Mouse (Mus musculus) thymus, postnatal 10 days (tissue): Measurements from ENCODE around the gene Acvr1b.

Experiments
- DNase-seq, 2 experiments: peaks; one replicate each; pipeline ENCODE4 v3.0.0; 2021; ENCODE audit warnings: low spot score in 2 of 2

Gene Acvr1b

DNA sequence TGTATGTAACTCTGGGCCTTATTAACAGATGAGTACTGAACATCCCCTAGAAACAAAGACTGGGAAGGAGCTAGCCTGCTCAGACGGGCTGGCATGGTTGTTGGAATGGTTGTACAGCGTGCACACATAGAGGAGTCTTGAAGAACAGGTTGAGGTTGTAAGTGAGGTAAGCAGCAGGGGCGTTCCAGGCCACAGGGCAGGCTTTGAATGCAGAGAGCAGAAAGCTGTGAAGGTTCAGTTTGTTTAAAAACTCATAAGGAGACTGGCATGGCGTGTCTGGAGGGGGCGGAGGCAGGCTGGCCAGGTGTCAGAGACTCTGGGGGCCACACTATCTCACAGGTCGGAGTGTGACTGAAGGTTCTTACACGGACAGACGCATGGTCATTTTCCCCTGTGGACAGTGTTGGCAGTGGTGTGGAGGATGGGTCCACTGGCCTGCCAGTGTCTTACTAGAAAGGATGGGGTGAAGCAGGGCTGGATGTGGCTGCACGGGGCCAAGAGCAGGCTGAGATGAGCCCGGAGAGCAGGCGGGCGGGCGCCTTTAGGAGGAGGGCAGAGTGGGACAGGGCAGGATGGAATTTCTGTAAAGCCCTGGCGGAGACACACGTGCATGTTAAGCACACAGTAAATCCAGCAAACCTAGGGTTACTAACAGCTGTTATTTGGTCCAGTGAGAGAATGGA lies 23.8 kb downstream of the Acvr1b start:
- DNase-seq = no peak

DNA sequence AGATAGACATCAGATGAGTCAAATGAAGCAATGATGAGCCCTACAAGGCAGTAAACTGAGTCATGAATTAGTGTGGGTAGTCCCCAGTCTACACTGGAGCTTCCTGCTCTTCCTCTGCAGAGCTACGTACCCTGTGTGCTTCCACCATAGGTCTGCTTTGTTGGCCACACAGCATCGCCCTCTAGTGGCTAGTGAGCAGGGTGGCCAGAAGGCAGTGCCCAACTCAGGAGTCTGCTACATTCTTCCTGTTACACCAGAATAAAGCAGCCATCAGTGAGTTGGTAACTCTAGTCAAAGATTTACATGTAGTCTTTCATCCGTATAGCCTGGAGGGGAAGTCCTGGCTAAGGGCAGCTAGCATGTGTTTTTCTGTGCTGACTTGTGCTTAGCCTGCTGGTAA lies 24.4 kb downstream of the Acvr1b start:
- peak; percentile 55 to 77 for DNase-seq

DNA sequence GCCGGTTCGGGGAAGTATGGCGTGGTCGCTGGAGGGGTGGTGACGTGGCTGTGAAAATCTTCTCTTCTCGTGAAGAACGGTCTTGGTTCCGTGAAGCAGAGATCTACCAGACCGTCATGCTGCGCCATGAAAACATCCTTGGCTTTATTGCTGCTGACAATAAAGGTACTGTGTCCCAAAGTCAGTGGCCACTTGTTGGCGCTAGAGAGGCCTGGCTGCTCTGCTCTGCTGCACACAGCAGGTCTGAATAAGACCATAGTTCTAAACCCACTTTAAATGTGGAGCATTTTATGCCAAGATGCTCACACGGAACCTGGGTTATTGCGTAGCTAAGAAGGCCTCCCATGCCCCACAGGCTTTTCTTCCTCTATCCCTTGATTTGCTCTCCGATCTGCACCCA lies 25.0 kb downstream of the Acvr1b start:
- DNase-seq = no peak

DNA sequence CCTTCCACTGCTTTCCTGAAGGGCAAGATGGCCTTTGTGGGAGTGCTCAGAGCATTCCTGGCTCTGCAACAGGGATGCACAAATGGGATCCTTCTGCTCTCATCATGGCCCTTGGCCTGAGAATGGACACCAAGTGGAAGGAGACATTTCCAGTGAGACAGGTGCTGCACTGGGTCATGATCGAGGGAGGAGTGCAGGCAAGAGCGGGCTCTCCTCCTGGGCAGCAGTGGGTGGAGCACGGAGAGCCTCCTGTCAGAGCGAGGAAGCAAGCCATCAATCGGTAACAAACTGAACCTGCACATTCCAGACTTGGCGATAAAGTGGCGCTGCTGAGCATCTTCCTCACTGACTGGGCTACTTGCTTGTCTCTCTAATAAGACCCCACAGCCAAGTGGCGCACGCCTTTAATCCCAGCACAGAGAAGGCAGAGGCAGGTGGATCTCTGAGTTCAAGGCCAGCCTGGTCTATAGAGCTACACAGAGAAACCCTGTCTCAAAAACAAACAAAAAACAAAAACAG lies 27.0 kb downstream of the Acvr1b start:
- DNase-seq = no peak

DNA sequence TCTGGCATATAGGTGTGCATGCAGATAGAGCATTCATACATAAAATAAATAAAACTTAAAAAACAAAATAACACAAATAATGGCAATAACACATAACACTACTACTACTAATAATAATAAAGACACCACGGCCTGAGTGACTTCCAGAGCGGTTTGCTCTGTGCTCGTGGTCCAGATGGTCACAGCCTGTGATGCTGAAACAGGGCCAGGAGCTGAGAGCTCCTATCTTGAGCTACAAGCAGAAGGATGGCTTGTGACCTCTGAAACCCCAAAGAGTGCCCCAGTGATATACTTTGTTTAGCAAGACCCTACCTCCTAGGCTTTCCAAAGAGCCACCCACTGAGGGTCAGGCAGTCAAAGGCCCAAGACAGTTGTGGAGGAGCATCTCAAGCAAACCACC lies 27.5 kb downstream of the Acvr1b start:
- DNase-seq = no peak

DNA sequence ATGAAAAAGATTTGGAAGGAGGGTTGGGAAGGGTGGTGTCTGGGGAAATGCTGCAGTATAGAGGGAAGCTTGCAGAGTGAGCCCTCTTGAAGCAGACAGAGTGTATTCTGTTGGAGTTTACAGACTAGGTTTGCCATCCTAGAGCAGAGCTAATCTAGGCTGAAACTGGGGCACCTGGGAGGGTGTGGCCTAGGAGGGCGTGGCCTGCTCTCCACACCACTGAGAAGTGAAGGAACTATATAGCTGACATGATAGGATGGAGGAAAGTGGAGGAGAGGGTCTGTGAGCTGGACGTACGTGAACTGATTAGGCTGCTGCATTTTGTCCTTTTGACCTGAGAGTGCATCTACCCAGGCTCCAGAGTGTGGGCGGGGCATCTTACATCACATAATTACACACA lies 29.8 kb downstream of the Acvr1b start:
- DNase-seq = no peak

DNA sequence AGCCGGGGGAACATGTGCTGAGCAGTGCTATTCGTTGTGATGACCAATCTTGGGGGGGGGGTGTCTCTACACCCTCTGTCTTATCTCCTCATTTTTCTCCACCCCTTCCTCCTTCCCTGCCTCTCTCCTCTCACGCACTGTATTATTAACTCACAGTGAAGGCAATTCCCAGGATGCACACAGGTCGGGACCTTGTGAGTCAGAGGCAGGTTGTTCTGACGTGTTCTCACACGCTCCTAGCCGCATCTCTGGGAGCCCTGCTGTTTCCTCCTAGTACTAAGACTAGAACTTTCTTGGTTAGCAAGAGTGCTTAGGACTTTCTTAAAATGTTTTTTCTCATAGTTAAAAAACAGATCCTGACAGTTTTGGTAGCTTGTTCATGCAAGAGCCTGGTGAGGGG lies 30.9 kb downstream of the Acvr1b start:
- DNase-seq = no peak

DNA sequence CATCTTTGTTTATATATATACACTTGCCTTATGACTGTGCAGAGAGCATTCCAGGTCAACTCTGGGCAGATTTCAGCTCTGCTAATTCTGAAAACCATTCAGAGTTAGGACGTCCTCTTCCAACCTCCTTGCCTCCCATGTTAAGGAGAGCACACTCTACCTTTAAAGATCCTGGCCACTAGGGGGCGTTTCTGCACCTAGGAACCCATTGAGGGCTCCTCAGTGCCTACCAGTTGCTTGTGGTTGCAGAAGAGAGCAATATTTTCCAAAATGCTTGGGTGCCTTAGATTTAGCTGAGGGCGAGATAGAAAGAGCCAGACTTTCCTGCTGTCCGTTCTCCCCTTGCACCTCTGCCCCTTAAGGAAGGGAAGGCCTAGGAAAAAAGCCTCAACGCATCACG lies 36.4 kb downstream of the Acvr1b start:
- DNase-seq = peak; percentile 44 to 85

DNA sequence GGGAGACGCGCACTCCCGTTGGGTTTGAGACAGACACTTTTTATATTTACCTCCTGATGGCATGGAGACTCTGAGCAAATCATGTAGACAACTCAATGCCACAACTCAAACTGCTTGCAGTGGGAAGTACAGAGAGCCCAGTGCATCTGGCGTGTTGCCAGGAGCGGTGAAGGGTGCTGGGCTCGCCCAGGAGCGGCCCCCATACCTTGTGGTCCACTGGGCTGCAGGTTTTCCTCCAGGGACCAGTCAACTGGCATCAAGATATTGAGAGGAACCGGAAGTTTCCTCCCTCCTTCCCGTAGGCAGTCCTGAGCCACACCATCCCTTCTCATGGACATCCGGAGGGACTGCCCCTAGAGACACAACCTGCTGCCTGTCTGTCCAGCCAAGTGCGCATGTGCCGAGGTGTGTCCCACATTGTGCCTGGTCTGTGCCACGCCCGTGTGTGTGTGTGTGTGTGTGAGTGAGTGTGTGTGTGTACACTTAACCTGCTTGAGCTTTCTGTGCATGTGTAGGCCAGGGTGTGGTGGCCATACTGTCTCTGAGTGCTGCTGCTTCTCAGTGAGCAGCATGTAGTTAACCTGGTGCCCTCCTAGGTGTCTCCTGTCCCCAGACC lies 37.2 kb downstream of the Acvr1b start:
- DNase-seq = no peak

DNA sequence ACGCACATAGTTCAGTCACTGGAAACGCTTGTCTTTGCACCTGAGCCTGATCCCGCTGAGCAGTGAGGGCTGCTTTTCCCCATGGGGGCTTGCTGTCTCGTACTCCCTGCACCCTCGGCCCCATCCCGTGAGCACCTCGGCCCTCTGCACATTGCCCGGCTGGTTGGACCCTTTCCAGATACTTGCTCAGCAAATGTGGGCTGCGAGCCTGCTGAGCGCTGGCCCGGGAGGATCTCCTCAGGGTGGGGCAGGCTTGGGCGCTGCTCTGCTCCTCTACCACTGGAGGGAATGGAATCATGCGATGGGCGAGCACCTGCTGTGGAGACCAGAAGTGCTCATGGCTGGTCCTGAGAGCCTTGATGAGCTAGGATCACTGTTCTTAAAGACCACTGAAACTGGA lies 38.6 kb downstream of the Acvr1b start:
- DNase-seq = no peak

DNA sequence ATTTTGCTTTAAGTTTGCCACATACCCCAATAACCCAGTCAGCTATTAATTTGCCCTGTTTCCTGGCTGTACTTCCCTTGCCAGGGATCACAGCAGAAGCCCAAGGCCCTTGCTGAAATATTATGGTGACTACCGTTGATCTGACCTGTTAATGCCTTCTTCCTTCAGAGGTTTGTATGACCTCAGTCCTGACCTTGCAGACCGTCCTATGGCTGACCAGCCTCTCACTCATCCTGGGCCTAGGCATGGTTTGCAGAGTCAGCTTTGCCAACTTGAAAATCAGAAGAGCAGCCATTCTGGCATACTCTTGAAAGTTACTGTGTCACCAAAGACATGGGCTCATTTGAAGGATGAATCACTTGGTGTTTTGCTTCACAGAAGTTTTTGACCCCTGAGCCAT lies 41.3 kb downstream of the Acvr1b start:
- no peak for DNase-seq

DNA sequence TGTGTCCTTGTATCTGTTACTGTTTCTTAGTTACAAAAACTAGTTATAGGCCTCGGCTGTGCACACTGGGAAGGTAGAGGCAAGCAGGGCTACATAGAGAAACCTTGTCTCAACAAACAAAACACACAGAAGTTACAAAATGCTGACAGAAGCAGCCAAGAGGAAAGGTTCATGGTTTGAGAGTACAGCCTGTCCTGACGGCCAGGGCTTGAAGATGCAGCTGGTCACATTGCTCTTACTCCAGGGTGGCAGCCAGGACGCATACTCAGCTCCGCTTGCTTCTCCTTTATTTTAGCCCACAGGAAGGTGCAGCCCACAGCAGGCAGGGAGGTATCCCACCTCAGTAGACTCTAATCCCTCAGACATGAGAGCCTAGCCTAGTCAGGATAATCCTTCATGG lies 42.2 kb downstream of the Acvr1b start:
- no peak for DNase-seq

DNA sequence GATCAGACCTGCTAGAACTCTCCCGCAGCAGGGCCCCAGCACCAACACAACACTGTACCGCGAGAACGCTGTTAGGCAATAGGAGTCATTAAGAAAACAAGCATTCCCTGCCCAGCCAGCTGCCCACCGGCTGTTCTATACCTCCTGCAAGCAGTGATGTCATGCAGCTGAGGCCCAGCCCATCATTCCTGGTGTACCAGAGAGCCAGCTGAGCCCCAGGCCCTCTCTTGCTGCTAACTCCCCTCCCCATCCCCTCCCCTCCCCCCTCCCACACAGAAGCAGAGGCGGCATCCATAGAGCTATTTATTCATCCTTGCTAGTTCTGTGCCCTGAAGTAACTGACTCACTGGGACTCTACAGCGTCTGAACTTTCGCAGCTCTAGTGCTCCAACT lies 47.0 kb downstream of the Acvr1b start:
- no peak for DNase-seq

DNA sequence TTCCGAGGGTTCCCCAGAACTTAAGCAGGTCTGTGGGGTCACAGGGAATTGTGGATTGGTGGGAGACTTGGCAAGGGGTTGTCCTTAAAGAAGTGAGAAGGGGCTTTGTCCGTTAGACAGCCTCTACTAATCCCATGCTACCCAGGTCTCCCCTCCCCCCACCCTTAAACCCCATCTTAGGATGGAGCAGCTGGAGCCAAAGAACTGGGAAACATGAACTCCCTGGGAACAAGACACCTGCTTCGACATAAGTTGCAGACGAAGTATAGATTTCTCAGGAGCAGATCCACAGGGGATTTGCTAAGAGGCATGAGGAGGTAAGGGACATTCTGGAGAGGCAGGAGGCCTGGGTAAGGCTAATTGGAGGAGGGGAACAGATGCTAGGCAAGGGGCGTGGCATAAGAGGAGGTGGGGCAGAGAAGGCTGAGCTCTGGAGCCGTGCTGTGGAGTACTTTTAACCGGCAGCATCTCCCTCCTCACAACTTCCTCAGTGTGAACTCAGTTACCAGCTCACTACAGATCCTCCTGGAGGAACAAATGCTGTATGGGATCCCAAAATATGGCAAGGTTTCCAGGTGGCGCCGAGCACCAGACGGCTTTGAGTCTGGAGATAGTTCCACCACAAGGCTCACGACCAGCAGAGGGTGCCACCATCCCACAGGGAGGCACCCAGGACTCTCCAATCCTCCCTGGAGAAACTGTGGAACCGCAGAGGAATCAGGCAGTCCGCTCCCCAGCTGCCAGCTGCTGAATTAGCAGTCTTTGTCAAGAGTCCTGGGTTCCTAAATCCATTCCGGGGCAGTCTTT lies 47.6 kb downstream of the Acvr1b start:
- peak; percentile 57 to 82 for DNase-seq

DNA sequence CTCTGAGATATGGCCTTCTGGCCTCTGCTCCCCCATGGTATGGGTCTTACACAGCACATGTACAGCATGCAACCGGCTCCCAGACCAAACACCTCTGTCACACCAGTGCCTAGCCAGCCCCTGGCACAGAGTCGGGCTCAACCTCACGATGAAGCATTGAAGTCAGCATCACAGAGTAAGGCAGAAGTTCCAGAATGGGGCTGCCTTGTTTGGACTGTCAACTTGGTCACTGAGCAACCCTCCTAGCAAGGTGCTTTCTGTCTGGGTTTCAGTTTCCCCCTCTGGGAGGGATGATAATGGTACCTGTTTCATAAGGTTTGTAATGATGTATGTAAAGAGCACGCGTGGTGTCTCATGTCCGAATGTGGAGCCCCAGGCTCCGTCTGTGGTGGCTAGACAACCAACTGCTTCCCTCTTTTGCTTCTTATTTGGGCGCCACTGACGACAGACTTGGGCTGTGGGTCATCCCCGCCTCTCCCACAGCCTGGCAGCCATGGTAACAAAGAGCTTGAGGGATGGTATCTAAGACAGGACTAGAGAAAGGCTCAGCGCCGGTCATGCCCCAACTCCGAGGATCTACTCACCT lies 49.1 kb downstream of the Acvr1b start:
- DNase-seq = no peak

DNA sequence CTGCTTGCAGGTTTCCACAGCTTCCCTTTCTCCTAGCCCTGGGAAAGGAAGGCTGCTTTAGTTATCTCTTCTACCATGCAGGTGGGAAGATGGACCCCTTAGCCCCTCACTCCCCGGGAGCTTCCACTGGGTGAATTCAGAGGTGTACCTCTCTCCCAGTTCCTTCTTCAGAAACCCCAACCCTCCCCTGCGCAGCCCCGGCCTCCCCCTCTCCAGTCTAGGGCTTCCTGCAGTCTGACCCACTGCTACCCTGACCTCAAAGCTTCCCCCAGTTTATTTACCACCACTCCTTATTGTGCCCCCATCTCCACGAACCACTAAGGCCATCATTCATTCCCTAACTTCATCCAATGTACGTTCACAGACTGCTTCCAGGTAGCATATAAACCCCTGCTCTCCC lies 49.7 kb downstream of the Acvr1b start:
- no peak for DNase-seq

DNA sequence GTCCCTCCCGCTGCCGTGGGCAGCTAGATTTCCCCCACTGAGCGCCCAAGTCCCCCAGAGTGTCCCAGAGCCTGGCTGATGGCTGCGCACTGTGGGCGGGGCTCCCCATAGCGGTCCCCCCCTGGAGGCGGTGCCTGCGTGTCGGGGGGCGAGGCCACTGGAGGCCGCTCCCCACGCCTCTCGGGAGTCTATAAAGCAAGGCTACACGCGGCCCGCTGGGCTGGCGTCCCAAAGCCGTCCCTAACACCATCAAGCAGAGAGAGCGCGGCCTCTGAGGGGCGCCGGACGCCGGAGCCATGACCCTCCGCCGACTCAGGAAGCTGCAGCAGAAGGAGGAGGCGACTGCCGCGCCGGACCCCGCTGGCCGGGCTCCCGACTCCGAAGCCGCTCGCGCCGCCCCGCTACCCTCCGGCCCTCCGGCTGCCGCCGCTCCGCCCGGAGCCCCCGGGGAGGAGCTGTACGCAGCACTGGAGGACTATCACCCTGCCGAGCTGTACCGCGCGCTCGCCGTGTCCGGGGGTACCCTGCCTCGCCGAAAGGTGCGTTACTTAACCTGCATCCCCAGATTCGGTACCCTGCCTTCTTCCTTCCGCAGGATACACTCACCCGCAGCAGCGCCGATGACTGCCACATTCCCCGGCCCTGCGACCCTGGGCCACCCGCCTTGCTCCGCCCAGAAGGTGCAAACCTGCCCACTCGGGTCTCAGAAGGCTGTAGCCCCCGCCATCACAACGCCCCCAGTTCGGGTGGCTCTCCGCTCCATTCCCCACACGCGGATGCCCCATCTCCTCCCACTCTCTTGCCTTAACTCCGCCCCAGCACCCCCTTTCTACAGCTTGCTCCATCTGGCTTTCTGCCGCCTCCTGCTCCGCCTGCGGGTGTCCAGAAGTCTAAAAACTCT lies 50.4 kb downstream of the Acvr1b start, which contains the start of gene Grasp:
TSS of gene Grasp (plus strand) at position 183 of the 901 bp plus-strand sequence.
- peak; percentile 67 for DNase-seq

DNA sequence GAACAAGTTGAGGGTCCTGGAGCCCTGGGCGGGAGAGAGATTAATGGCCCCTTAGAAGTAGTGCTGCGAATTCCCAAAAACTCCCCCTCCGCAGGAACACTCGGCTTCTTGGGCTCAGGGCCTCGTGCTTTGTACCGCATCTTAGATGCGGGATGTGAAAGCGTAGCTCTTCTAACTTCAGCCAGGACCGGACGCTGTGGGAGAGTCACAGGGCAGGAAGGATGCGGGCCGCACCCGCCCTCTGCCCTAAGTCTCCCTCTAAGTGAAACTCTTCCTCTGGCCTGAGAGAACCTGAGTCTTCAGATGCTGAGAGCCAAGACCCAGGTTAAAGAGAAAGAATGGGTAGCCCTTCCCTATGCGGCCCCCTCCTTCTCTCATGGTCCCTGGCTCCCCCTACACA lies 51.1 kb downstream of the Acvr1b start:
- DNase-seq = no peak

DNA sequence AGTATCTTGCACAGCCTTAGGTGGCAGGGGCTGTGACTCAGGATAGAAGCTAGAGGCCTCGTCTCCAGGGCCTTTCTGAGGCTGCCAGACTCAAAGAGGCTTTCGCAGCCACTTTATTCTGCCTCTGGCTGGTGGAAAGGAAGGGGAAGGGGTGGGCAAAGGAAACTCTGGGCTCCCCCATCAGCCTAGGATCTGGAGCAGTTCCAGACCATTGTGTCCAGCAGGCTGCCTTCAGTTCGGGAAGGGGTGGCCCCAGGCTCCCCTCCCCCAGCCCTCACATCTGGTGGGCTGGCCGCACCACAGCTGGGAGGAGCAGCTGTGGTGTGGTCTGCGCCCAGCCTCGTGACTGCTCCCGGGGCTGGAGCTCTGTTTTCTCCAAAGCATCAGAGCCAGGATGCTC lies 54.1 kb downstream of the Acvr1b start:
- no peak for DNase-seq

DNA sequence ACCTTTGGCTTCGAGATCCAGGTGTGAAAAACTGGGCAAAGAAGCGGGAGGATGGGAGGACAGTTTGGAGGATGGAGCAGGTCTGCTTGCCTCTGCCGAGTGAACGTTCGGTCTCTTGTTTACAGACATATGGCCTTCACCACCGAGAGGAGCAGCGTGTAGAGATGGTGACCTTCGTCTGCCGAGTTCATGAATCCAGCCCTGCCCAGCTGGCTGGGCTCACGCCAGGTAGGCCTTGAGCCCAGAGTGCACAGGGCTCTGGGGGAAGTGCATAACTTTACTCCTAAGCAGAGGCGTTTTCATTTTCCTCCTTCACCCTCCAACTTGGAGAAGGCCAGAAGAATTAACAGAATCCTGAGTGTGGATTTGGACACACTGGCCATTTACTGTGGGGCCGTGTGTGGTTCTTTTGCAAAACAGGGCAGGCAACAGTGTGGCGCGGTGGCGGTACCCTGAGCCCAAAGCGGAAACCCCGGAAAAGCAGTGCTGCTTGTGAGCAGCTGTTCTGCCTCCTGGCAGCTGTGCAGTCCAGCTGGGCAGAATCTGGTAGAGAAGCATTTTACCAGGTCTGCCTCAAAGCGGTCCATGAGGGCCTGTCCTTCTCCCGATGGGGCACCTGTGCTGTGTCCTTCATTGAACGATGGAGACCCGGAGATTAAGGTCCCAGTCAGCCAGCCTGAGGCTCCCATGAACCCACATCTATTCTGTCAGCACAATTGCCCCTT lies 55.2 kb downstream of the Acvr1b start:
- no peak for DNase-seq

DNA sequence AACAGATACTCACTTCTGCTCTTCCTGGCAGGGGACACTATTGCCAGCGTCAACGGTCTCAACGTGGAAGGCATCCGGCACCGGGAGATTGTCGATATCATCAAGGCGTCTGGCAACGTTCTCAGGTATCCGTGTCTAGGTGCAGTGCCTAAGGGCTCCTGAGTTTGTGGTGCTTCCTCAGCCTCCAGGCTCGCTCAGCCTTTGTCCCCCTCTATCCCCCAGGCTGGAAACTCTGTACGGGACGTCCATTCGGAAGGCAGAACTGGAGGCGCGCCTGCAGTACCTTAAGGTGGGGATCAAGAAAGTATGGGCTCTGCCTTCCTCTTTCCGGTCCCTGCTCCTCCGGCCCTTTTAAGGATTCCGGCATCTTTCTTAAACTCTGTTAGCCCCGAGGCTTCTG lies 56.6 kb downstream of the Acvr1b start:
- DNase-seq = no peak
